Mouse (Mus musculus): Measurements from ENCODE around the gene Gdap2. TPM values are rescaled to one million over a fixed set of nuclear protein-coding genes. Genes with fewer than 3 reads are reported as not detected.

Gene Gdap2
- 37.6 and 42.1 TPM in 2 replicates for polyA plus RNA-seq (2016; fragmentation: Nextera tagmentation; extraction: Ambion mirVana)

- under 1% methylated on average over 55 of the region's 55 CpGs for WGBS
- peaks cover 23% of the 10 kb centered on the region for H3K36me3 ChIP-seq
- peak within 1 kb of the TSS; percentile 90 for H3K27ac ChIP-seq
- peak within 1 kb of the TSS; percentile 80 for H3K4me2 ChIP-seq (replicated peaks)
- ATAC-seq (ENCODE audit: low FRiP score): peak; percentile 99
- peak within 1 kb of the TSS; percentile 92 for H3K9ac ChIP-seq
- no peaks in the 10 kb centered on the region for H3K27me3 ChIP-seq
- H3K4me3 ChIP-seq: peak within 1 kb of the TSS; percentile 79
- H3K4me1 ChIP-seq: peaks cover 19% of the 10 kb centered on the region
- H3K9me3 ChIP-seq (replicated peaks): no peaks in the 10 kb centered on the region
These were observed at the start of gene Gdap2, which contains the start of gene Wdr3 for GRCm38 (mm10) chr3:100162315-100163105. TSS of gene Gdap2 (plus strand) at chr3:100162381. TSS of gene Wdr3 (minus strand) at chr3:100162407.

- WGBS: 70% methylated on average over 2 of the region's 2 CpGs
- no peaks in the 10 kb centered on the region for H3K27me3 ChIP-seq
- H3K4me2 ChIP-seq (replicated peaks): no peak overlapping the region
- no peak overlapping the region for H3K9ac ChIP-seq
- H3K27ac ChIP-seq: no peak overlapping the region
- no peaks in the 10 kb centered on the region for H3K36me3 ChIP-seq
- no peaks in the 10 kb centered on the region for H3K4me1 ChIP-seq
- ATAC-seq (ENCODE audit: low FRiP score): no peak
- H3K4me3 ChIP-seq: no peak overlapping the region
- no peaks in the 10 kb centered on the region for H3K9me3 ChIP-seq (replicated peaks)
These were observed 43.5 kb upstream of the Gdap2 start for GRCm38 (mm10) chr3:100118681-100119080.

DNA sequence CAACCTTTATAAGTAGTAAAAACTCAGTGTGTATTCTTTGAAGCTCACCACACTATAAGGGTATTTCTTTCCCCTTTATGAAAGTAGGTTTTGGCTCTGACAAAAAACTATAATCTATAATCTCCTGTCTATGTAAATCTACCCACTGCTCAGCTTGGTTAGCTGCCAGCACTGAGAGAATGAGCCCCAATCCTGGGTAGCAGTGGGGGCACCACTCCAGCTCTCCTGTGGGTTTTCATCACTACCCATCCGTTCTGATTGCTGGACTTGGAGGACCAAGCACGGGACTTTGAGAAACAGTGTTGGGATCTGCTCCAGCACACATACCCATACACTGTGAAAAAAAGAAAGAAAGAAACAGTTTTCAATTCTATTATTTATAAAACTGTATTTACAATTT is 40.2 kb upstream of the Gdap2 start:
- Histone ChIP-seq H3K4me3 (no peak overlapping the region), H3K9me3 (replicated peaks) (no peaks in the 10 kb centered on the region), H3K9ac (no peak overlapping the region), H3K4me1 (no peaks in the 10 kb centered on the region), H3K27ac (no peak overlapping the region), H3K4me2 (replicated peaks) (no peak overlapping the region), H3K27me3 (no peaks in the 10 kb centered on the region), H3K36me3 (no peaks in the 10 kb centered on the region)
- WGBS: 89% methylated on average over 2 of the region's 2 CpGs
- no peak for ATAC-seq (ENCODE audit: low FRiP score)

GRCm38 (mm10) chr3:100122445-100122844 is 39.7 kb upstream of the Gdap2 start:
- WGBS: 65% methylated on average over 1 of the region's 1 CpGs
- Histone ChIP-seq H3K9me3 (replicated peaks) (no peaks in the 10 kb centered on the region), H3K4me3 (no peak overlapping the region), H3K4me1 (no peaks in the 10 kb centered on the region), H3K27me3 (no peaks in the 10 kb centered on the region), H3K4me2 (replicated peaks) (no peak overlapping the region), H3K9ac (no peak overlapping the region), H3K36me3 (no peaks in the 10 kb centered on the region), H3K27ac (no peak overlapping the region)
- no peak for ATAC-seq (ENCODE audit: low FRiP score)

DNA sequence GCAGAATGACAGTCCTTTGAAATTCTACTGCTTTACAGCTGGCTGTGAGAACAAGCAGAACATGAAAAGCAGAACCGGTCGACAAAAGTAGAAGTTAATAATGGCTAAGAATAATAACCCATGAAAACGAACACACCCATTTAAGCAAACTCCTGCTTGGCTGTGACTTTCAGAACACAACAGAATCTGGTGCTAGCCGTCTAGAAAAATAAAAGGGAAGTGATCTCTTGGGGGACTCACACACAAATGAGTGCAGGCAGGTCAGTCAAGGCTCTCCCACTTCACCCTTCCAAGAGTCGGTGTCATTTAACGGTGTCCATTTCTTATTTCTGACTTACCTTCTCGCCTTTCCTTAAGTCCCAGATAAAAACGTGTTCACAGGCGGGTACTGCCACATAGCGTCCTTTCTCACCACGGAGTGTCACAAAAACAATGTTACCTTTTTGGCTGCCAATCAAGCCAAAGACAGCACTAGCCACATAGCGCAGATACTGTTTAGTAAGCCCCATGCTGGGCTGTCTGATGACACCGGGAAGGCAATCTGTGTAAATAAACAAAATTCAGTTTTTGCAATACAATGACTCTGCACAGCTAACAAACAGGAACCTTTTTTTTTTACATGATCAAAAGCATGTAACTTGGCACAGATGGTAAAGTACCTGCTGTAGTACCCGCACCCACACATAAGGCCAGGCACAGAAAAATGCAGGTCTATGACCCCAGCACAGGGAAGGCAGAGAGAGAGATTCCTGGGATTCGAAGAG is 1.3 kb upstream of the Gdap2 start:
- Histone ChIP-seq H3K4me2 (replicated peaks) (peak overlapping the region; percentile 80), H3K27ac (no peak overlapping the region), H3K9ac (peak overlapping the region; percentile 69; the same call in 1 of the 2 replicates), H3K36me3 (peaks cover 32% of the 10 kb centered on the region), H3K9me3 (replicated peaks) (no peaks in the 10 kb centered on the region), H3K4me1 (peaks cover 19% of the 10 kb centered on the region), H3K27me3 (no peaks in the 10 kb centered on the region), H3K4me3 (peak overlapping the region; percentile 79)
- no peak for ATAC-seq (ENCODE audit: low FRiP score)
- 88% methylated on average over 15 of the region's 15 CpGs for WGBS

- H3K4me3 ChIP-seq: peak overlapping the region; percentile 79
- no peaks in the 10 kb centered on the region for H3K27me3 ChIP-seq
- peak overlapping the region; percentile 80 for H3K4me2 ChIP-seq (replicated peaks)
- peak; percentile 70 for ATAC-seq (ENCODE audit: low FRiP score)
- H3K36me3 ChIP-seq: peaks cover 28% of the 10 kb centered on the region
- peaks cover 19% of the 10 kb centered on the region for H3K4me1 ChIP-seq
- no peaks in the 10 kb centered on the region for H3K9me3 ChIP-seq (replicated peaks)
- peak overlapping the region; percentile 90; the same call in 1 of the 2 replicates for H3K27ac ChIP-seq
- 1% methylated on average over 35 of the region's 35 CpGs for WGBS
- H3K9ac ChIP-seq: peak overlapping the region; percentile 69
These were observed 391 bp upstream of the Gdap2 start for GRCm38 (mm10) chr3:100161665-100162314.

DNA sequence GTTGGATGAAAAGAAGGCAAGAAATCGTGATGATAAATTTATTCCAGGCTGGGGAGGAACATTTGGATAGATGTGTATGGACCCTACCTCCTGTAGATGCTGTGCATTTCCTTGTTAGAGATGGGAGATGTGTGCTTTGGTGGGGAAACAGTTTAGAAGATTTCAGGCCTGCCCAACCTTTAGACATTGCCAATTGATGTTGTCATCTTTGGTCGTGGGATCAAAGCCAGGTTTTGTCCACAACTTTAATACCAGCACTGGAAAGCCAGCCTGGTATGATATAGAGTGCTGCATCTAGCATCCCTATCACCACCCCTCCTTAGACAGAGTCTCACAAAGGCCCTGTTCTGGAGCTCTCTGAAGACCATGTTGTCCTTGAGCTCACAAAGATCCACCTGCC is 1.4 kb downstream of the Gdap2 start:
- no peaks in the 10 kb centered on the region for H3K27me3 ChIP-seq
- no peaks in the 10 kb centered on the region for H3K9me3 ChIP-seq (replicated peaks)
- H3K36me3 ChIP-seq: peaks cover 18% of the 10 kb centered on the region
- WGBS: 90% methylated on average over 2 of the region's 2 CpGs
- ATAC-seq (ENCODE audit: low FRiP score): no peak
- no peak overlapping the region for H3K4me2 ChIP-seq (replicated peaks)
- no peak overlapping the region for H3K4me3 ChIP-seq
- no peak overlapping the region for H3K27ac ChIP-seq
- peaks cover 19% of the 10 kb centered on the region for H3K4me1 ChIP-seq
- no peak overlapping the region for H3K9ac ChIP-seq

GRCm38 (mm10) chr3:100164991-100165390 is 2.8 kb downstream of the Gdap2 start:
- Histone ChIP-seq H3K36me3 (0 out of 2 replicates have a peak, but pooled peaks cover 8% of the 10 kb centered on the region), H3K4me1 (peaks cover 19% of the 10 kb centered on the region), H3K27me3 (no peaks in the 10 kb centered on the region), H3K9me3 (replicated peaks) (no peaks in the 10 kb centered on the region), H3K4me3 (no peak overlapping the region), H3K27ac (no peak overlapping the region), H3K9ac (no peak overlapping the region), H3K4me2 (replicated peaks) (no peak overlapping the region)
- no peak for ATAC-seq (ENCODE audit: low FRiP score)

- Histone ChIP-seq H3K9ac (no peak overlapping the region), H3K27ac (no peak overlapping the region), H3K27me3 (no peaks in the 10 kb centered on the region), H3K9me3 (replicated peaks) (no peaks in the 10 kb centered on the region), H3K4me3 (no peak overlapping the region), H3K4me2 (replicated peaks) (no peak overlapping the region), H3K36me3 (peaks cover 66% of the 10 kb centered on the region), H3K4me1 (no peaks in the 10 kb centered on the region)
- no peak for ATAC-seq (ENCODE audit: low FRiP score)
- 92% methylated on average over 2 of the region's 2 CpGs for WGBS
These were observed 13.8 kb downstream of the Gdap2 start for GRCm38 (mm10) chr3:100176031-100176430.

DNA sequence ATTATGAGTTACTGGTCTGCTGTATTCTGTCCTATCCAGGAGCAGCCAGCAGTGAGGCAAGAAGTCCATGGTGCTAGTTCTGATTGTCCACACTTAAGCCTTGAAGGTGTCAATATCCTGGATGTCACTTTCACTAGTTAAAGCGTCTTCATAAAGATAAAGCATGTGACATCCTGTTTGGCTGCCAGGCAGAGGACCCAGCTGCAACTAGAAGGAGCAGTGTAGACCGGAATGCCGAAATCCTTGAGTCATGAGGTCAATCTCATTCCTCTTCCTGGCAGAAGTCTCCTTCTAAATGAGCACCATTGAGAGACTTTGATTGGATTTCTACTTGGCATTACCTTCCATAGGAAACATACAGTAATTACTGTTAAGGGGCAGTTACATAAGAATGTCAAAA is 18.3 kb downstream of the Gdap2 start:
- Histone ChIP-seq H3K9me3 (replicated peaks) (no peaks in the 10 kb centered on the region), H3K27ac (no peak overlapping the region), H3K9ac (no peak overlapping the region), H3K36me3 (peaks cover 59% of the 10 kb centered on the region), H3K27me3 (no peaks in the 10 kb centered on the region), H3K4me2 (replicated peaks) (no peak overlapping the region), H3K4me1 (no peaks in the 10 kb centered on the region), H3K4me3 (no peak overlapping the region)
- ATAC-seq (ENCODE audit: low FRiP score): no peak
- WGBS: 85% methylated on average over 3 of the region's 3 CpGs

GRCm38 (mm10) chr3:100189444-100189843 is 27.3 kb downstream of the Gdap2 start:
- H3K36me3 ChIP-seq: peaks cover 31% of the 10 kb centered on the region
- WGBS: 47% methylated on average over 1 of the region's 1 CpGs
- no peak overlapping the region for H3K4me3 ChIP-seq
- H3K4me2 ChIP-seq (replicated peaks): no peak overlapping the region
- H3K27me3 ChIP-seq: no peaks in the 10 kb centered on the region
- H3K9ac ChIP-seq: no peak overlapping the region
- no peaks in the 10 kb centered on the region for H3K9me3 ChIP-seq (replicated peaks)
- H3K4me1 ChIP-seq: no peaks in the 10 kb centered on the region
- ATAC-seq (ENCODE audit: low FRiP score): peak; percentile 81
- no peak overlapping the region for H3K27ac ChIP-seq

DNA sequence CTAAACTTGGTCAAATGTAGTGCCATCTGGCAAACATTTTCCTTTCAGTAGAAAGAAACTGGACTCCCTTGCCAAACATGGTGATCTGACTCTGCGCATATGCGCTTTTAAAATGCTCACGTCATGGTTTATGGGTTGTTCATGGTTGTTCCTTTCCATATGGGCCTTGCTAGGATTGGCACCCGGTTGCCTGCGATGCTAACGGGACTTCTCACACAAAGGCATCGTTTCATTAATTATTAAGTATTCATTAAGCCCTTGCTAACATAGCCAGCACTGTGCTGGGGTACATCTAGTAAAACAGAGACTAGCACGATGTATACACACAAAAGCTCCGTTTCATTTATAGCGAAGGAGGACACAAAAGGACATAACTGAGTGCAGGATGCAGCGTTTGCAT is 27.7 kb downstream of the Gdap2 start:
- H3K4me1 ChIP-seq: no peaks in the 10 kb centered on the region
- no peak overlapping the region; the same call in 1 of the 2 replicates for H3K9ac ChIP-seq
- ATAC-seq (ENCODE audit: low FRiP score): peak; percentile 73
- no peak overlapping the region for H3K4me3 ChIP-seq
- no peak overlapping the region for H3K27ac ChIP-seq
- H3K9me3 ChIP-seq (replicated peaks): no peaks in the 10 kb centered on the region
- WGBS: 83% methylated on average over 11 of the region's 11 CpGs
- H3K27me3 ChIP-seq: no peaks in the 10 kb centered on the region
- H3K36me3 ChIP-seq: peaks cover 31% of the 10 kb centered on the region
- H3K4me2 ChIP-seq (replicated peaks): no peak overlapping the region
